Comparison of ENCODE assay signal across 12 mouse cellular contexts in the genomic region with DNA sequence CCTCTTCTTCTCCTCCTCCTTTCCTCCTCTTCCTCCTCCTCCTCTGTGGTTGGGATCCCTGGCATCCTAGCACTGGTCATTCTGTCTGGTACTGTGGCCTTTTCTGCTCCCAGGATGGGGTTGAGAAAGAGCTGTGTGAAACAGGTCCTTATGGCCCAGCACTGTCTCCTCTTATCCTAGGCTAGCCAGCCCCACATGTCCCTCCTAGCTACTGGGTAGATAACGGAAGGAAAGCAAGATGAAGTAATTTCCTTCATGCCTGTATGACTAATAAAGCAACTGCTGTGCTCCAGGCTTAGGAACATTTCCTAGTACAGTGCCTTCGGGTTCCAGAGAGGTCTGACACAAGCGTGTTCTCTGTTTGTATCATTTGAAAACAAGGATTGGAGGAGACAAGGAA.
DNase-seq lines count a peak whose midpoint lies in the region; ATAC-seq and TF ChIP-seq lines count a peak whose summit lies in the region.
"Had no signal": no experiment of that assay in that cellular context is flagged by ENCODE, and none has a peak within 500 bp of the region (broad histone marks: within the 10 kb centered on the region; RNA-seq: fewer than 3 reads in every experiment).

No protein-coding gene starts in this region.

- H3K27me3 ChIP-seq in heart, embryonic 11.5 days (ENCODE audit: control insufficient read depth, insufficient read depth, low read length) = no peaks in the 10 kb centered on the region
- no peaks in the 10 kb centered on the region for H3K27me3 ChIP-seq in liver, postnatal 0 days (ENCODE audit: insufficient read depth, low read length)
- H3K27me3 ChIP-seq in stomach, postnatal 0 days (ENCODE audit: control insufficient read depth, insufficient read depth, low read length) = no peaks in the 10 kb centered on the region
- H3K27me3 ChIP-seq: forebrain, embryonic 12.5 days; midbrain, embryonic 13.5 days; Patski had no signal

- intact Hi-C loops in left cerebral cortex, adult 2 months (cut with DNase I) = no loop called here

- no peak overlapping the region for H3K4me3 ChIP-seq in heart, embryonic 11.5 days (ENCODE audit: low read depth, low read length)
- H3K4me3 ChIP-seq in liver, postnatal 0 days (ENCODE audit: low read depth, low read length) = no peak overlapping the region
- no peak overlapping the region for H3K4me3 ChIP-seq in stomach, postnatal 0 days (ENCODE audit: low read depth, low read length)
- no peak overlapping the region for H3K4me3 ChIP-seq in left cerebral cortex, adult 2 months
- H3K4me3 ChIP-seq: forebrain, embryonic 12.5 days; midbrain, embryonic 13.5 days had no signal

- H3K4me1 ChIP-seq in heart, embryonic 11.5 days (ENCODE audit: control insufficient read depth, insufficient read depth, low read length) = peaks cover 15% of the 10 kb centered on the region
- peaks cover 18% of the 10 kb centered on the region; the same call in 1 of the 2 replicates for H3K4me1 ChIP-seq in liver, postnatal 0 days (ENCODE audit: insufficient read depth)
- no peaks in the 10 kb centered on the region for H3K4me1 ChIP-seq in stomach, postnatal 0 days (replicated peaks; ENCODE audit: control insufficient read depth, insufficient read depth)
- H3K4me1 ChIP-seq: forebrain, embryonic 12.5 days; midbrain, embryonic 13.5 days had no signal

- WGBS in heart, embryonic 11.5 days (ENCODE audit: insufficient replicate concordance) = 47% methylated on average over 3 of the region's 3 CpGs
- WGBS in liver, postnatal 0 days (ENCODE audit: insufficient replicate concordance) = 31% methylated on average over 3 of the region's 3 CpGs
- 35% methylated on average over 3 of the region's 3 CpGs for WGBS in stomach, postnatal 0 days

- H3K27ac ChIP-seq in heart, embryonic 11.5 days (ENCODE audit: low read depth, low read length) = peak overlapping the region; percentile 62
- H3K27ac ChIP-seq in liver, postnatal 0 days (ENCODE audit: low read depth) = peak overlapping the region; percentile 64; the same call in 1 of the 2 replicates
- no peak overlapping the region for H3K27ac ChIP-seq in stomach, postnatal 0 days (replicated peaks)
- no peak overlapping the region for H3K27ac ChIP-seq in left cerebral cortex, adult 2 months
- H3K27ac ChIP-seq: forebrain, embryonic 12.5 days; midbrain, embryonic 13.5 days had no signal

- no peaks in the 10 kb centered on the region for H3K9me3 ChIP-seq in heart, embryonic 11.5 days (replicated peaks; ENCODE audit: control insufficient read depth, low read length)
- no peaks in the 10 kb centered on the region; the same call in 1 of the 2 replicates for H3K9me3 ChIP-seq in liver, postnatal 0 days (ENCODE audit: low read length)
- H3K9me3 ChIP-seq in stomach, postnatal 0 days (ENCODE audit: control insufficient read depth, low read length) = no peaks in the 10 kb centered on the region
- H3K9me3 ChIP-seq: midbrain, embryonic 13.5 days had no signal

- H3K4me2 ChIP-seq in heart, embryonic 11.5 days = no peak overlapping the region
- H3K4me2 ChIP-seq in liver, postnatal 0 days (ENCODE audit: low read depth, low read length) = peak overlapping the region; percentile 42; the same call in 1 of the 2 replicates
- H3K4me2 ChIP-seq in stomach, postnatal 0 days (replicated peaks; ENCODE audit: low read depth) = no peak overlapping the region
- H3K4me2 ChIP-seq: forebrain, embryonic 12.5 days; midbrain, embryonic 13.5 days had no signal

- ATAC-seq in heart, embryonic 11.5 days (replicated peaks; ENCODE audit: insufficient number of reproducible peaks, low FRiP score, low TSS enrichment) = 0 out of 2 replicates have a peak, but pooled peaks have one; percentile 35
- peak; percentile 64 for ATAC-seq in liver, postnatal 0 days
- peak; percentile 73 for ATAC-seq in stomach, postnatal 0 days (ENCODE audit: low FRiP score, low TSS enrichment)
- ATAC-seq: midbrain, embryonic 13.5 days; Patski had no signal

- peak; percentile 47 for DNase-seq in layer of hippocampus, adult 9-11 months
- no peak for DNase-seq in layer of hippocampus, postnatal 14 days (ENCODE audit: low spot score in 2 of 2)
- no peak for DNase-seq in liver, postnatal 0 days
- DNase-seq in stomach, postnatal 0 days (ENCODE audit: low spot score) = no peak
- DNase-seq in left cerebral cortex, adult 2 months (ENCODE audit: extremely low spot score in 1 of 2, low spot score in 2 of 2) = no peak
- DNase-seq in spleen, postnatal 4 days (ENCODE audit: low spot score in 2 of 2) = no peak
- DNase-seq in embryo, embryonic 10.5 days (ENCODE audit: low spot score) = no peak
- DNase-seq: cerebellum, adult 9-10 months had no signal

- no peaks in the 10 kb centered on the region for H3K36me3 ChIP-seq in heart, embryonic 11.5 days (ENCODE audit: control insufficient read depth, insufficient read depth, low read length)
- H3K36me3 ChIP-seq in liver, postnatal 0 days (replicated peaks; ENCODE audit: insufficient read depth, low read length) = no peaks in the 10 kb centered on the region
- no peaks in the 10 kb centered on the region for H3K36me3 ChIP-seq in stomach, postnatal 0 days (ENCODE audit: control insufficient read depth, insufficient read depth, low read length)
- H3K36me3 ChIP-seq: forebrain, embryonic 12.5 days; midbrain, embryonic 13.5 days had no signal

- TF ChIP-seq CTCF in liver, postnatal 0 days (IDR thresholded peaks at IDR 0.05; ENCODE audit: low read depth) = no peak
- no peak for TF ChIP-seq CTCF in stomach, postnatal 0 days (IDR thresholded peaks at IDR 0.05; ENCODE audit: low read depth)
- no peak for TF ChIP-seq CTCF in left cerebral cortex, adult 2 months (IDR thresholded peaks at IDR 0.05)

- no peak overlapping the region for H3K9ac ChIP-seq in heart, embryonic 11.5 days (ENCODE audit: low read depth, low read length)
- H3K9ac ChIP-seq in liver, postnatal 0 days (replicated peaks) = no peak overlapping the region
- H3K9ac ChIP-seq in stomach, postnatal 0 days (ENCODE audit: low read length) = no peak overlapping the region
- H3K9ac ChIP-seq: forebrain, embryonic 12.5 days; midbrain, embryonic 13.5 days had no signal

- peak; percentile 74 for TF ChIP-seq EP300 in liver, postnatal 0 days (IDR thresholded peaks at IDR 0.05; ENCODE audit: low read depth)
- TF ChIP-seq EP300 in stomach, postnatal 0 days (optimal IDR thresholded peaks at IDR 0.05) = no peak

Comparison
In these comparisons a context has a peak if more than half of its experiments do, and no peak if none do; other contexts are left out.
1. H3K27ac ChIP-seq: peak in heart, embryonic 11.5 days (single experiment) and liver, postnatal 0 days (single experiment); none in stomach, postnatal 0 days (single experiment) and left cerebral cortex, adult 2 months (single experiment).
2. Peak in every context shown above with its lines, with median percentiles within 50 percentile points of each other: ATAC-seq.